Mouse (Mus musculus) large intestine, adult 2 months (tissue): Measurements from ENCODE around the gene Rab3b. TPM values are rescaled to one million over a fixed set of nuclear protein-coding genes. Genes with fewer than 3 reads are reported as not detected.
"Not testable (repeated sequence)": the region's sequence is repeated elsewhere in the genome, so short reads cannot be mapped to it uniquely, and the experiment has no call there.

ENCODE experiments used
- DNase-seq: peaks from one replicate; pipeline ENCODE4 v3.0.0-alpha.2; 2012; ENCODE audit warnings: low read depth, low spot score
- WGBS: fragments of 180-500 bp; shearing (Covaris S2); methylation state at CpG from one replicate; pipeline ENCODE4 v1.1.7; 2018; 5-methylcytosine and 5-hydroxymethylcytosine counted together
- polyA plus RNA-seq: library from polyadenylated mRNA; depleted of rRNA; stranded (reverse); fragments of >200 nt; gene quantifications from 2 replicates; pipeline ENCODE4 v1.2.3, GENCODE M21; 2012

Rab3b gene
- polyA plus RNA-seq, 1 experiment: 9.2 TPM

- WGBS: 74% methylated on average over 13 of the region's 13 CpGs
- no peak for DNase-seq
Observed at GRCm38 (mm10) chr4:108883815-108884214, 5.0 kb downstream of the Rab3b start.

GRCm38 (mm10) chr4:108887456-108887855 lies 8.6 kb downstream of the Rab3b start:
- DNase-seq: no peak
- 30% methylated on average over 4 of the region's 4 CpGs for WGBS

GRCm38 (mm10) chr4:108890876-108891275 lies 12.0 kb downstream of the Rab3b start:
- WGBS: 87% methylated on average over 6 of the region's 6 CpGs
- no peak for DNase-seq

GRCm38 (mm10) chr4:108900421-108900820 lies 21.6 kb downstream of the Rab3b start:
- no peak for DNase-seq
- WGBS: 89% methylated on average over 7 of the region's 7 CpGs

- WGBS: 93% methylated on average over 9 of the region's 9 CpGs
- DNase-seq: no peak
Observed at GRCm38 (mm10) chr4:108902886-108903285, 24.0 kb downstream of the Rab3b start.

- DNase-seq: no peak
- WGBS: 89% methylated on average over 9 of the region's 9 CpGs
Observed at GRCm38 (mm10) chr4:108903346-108903745, 24.5 kb downstream of the Rab3b start.

- DNase-seq: no peak
- WGBS: 80% methylated on average over 6 of the region's 6 CpGs
Observed at GRCm38 (mm10) chr4:108904076-108904475, 25.2 kb downstream of the Rab3b start.

- DNase-seq: no peak
- WGBS: 88% methylated on average over 10 of the region's 10 CpGs
Observed at GRCm38 (mm10) chr4:108904790-108905189, 25.9 kb downstream of the Rab3b start.

- WGBS: 22% methylated on average over 6 of the region's 6 CpGs
- no peak for DNase-seq
Observed at GRCm38 (mm10) chr4:108905859-108906258, 27.0 kb downstream of the Rab3b start.

- DNase-seq: peak; percentile 57
Observed at GRCm38 (mm10) chr4:108907475-108907874, 28.6 kb downstream of the Rab3b start.

- 34% methylated on average over 8 of the region's 8 CpGs for WGBS
- no peak for DNase-seq
Observed at GRCm38 (mm10) chr4:108909872-108910425, 31.1 kb downstream of the Rab3b start.

- 91% methylated on average over 2 of the region's 2 CpGs for WGBS
- no peak for DNase-seq
Observed at GRCm38 (mm10) chr4:108911866-108912265, 33.0 kb downstream of the Rab3b start.

GRCm38 (mm10) chr4:108913180-108913579 lies 34.3 kb downstream of the Rab3b start:
- no peak for DNase-seq
- WGBS: 87% methylated on average over 2 of the region's 2 CpGs

- DNase-seq: no peak
- 39% methylated on average over 6 of the region's 6 CpGs for WGBS
Observed at GRCm38 (mm10) chr4:108914391-108914790, 35.5 kb downstream of the Rab3b start.

- WGBS: 74% methylated on average over 11 of the region's 11 CpGs
- DNase-seq: no peak
Observed at GRCm38 (mm10) chr4:108915101-108915500, 36.2 kb downstream of the Rab3b start.

- DNase-seq: no peak
- WGBS: 31% methylated on average over 3 of the region's 3 CpGs
Observed at GRCm38 (mm10) chr4:108917654-108918053, 38.8 kb downstream of the Rab3b start.

- not testable (repeated sequence) for DNase-seq
- WGBS: 83% methylated on average over 9 of the region's 9 CpGs
Observed at GRCm38 (mm10) chr4:108927945-108928344, 49.1 kb downstream of the Rab3b start.

GRCm38 (mm10) chr4:108933163-108933562 lies 54.3 kb downstream of the Rab3b start:
- 0% methylated on average over 1 of the region's 1 CpGs for WGBS
- DNase-seq: no peak

GRCm38 (mm10) chr4:108934856-108935255 lies 56.0 kb downstream of the Rab3b start:
- 89% methylated on average over 4 of the region's 4 CpGs for WGBS
- no peak for DNase-seq

- WGBS: 72% methylated on average over 12 of the region's 12 CpGs
- no peak for DNase-seq
Observed at GRCm38 (mm10) chr4:108937848-108938771, 59.2 kb downstream of the Rab3b start.
